Mouse (Mus musculus) limb, embryonic 14.5 days (tissue): Measurements from ENCODE around the gene Zfp94. TPM values are rescaled to one million over a fixed set of nuclear protein-coding genes. Genes with fewer than 3 reads are reported as not detected.

ENCODE experiments used
- ATAC-seq: fragments of 200-750 bp; cut with Nextera tagmentation; 2 replicates; pipeline ENCODE4 v1.8.0; 2017; ENCODE audit warnings: low read depth, moderate number of reproducible peaks, moderate TSS enrichment; ENCODE audit not compliant: low FRiP score
- DNase-seq: peaks from one replicate; pipeline ENCODE4 v3.0.0-alpha.2; 2015; ENCODE audit warnings: low spot score
- H3K27ac ChIP-seq: fragments of 300-500 bp; sonication (generic); replicated peaks from 2 replicates; pipeline ENCODE4 v1.5.1; 2014; ENCODE audit warnings: low read depth, mild to moderate bottlenecking, low read length, moderate library complexity, mixed read lengths
- H3K27me3 ChIP-seq: fragments of 300-500 bp; sonication (generic); 2 replicates; pipeline ENCODE4 v1.6.1; 2014; ENCODE audit warnings: low read length, mixed read lengths; ENCODE audit not compliant: control insufficient read depth, insufficient read depth
- H3K36me3 ChIP-seq: fragments of 300-500 bp; sonication (generic); 2 replicates; pipeline ENCODE4 v1.6.1; 2014; ENCODE audit warnings: mild to moderate bottlenecking, low read length, moderate library complexity, mixed read lengths; ENCODE audit not compliant: control insufficient read depth, insufficient read depth
- H3K4me1 ChIP-seq: fragments of 300-500 bp; sonication (generic); 2 replicates; pipeline ENCODE4 v1.6.1; 2014; ENCODE audit warnings: antibody characterized with exemption, low read length, mixed read lengths; ENCODE audit not compliant: control insufficient read depth, insufficient read depth
- H3K4me2 ChIP-seq: fragments of 300-500 bp; sonication (generic); replicated peaks from 2 replicates; pipeline ENCODE4 v1.6.1; 2014; ENCODE audit warnings: low read depth, mild to moderate bottlenecking, low read length, moderate library complexity; ENCODE audit not compliant: severe bottlenecking
- H3K4me3 ChIP-seq: fragments of 300-500 bp; sonication (generic); replicated peaks from 2 replicates; pipeline ENCODE4 v1.5.1; 2014; ENCODE audit warnings: low read length
- H3K9ac ChIP-seq: fragments of 300-500 bp; sonication (generic); 2 replicates; pipeline ENCODE4 v1.6.1; 2014; ENCODE audit warnings: mild to moderate bottlenecking, low read depth, low read length, moderate library complexity; ENCODE audit not compliant: severe bottlenecking
- H3K9me3 ChIP-seq: fragments of 300-500 bp; sonication (generic); 2 replicates; pipeline ENCODE4 v1.6.1; 2016; ENCODE audit warnings: low read length; ENCODE audit not compliant: control insufficient read depth
- POLR2A ChIP-seq: fragments of 200-500 bp; IDR thresholded peaks from 2 replicates; pipeline ENCODE4 v1.8.0; 2012; ENCODE audit warnings: inconsistent platforms, mild to moderate bottlenecking, moderate library complexity, borderline replicate concordance; ENCODE audit not compliant: insufficient read depth, insufficient read length; ENCODE audit errors: extremely low read depth
- WGBS: fragments of 180-500 bp; shearing (Covaris S2); extraction: QIAGEN DNeasy Blood & Tissue Kit; methylation state at CpG from one replicate; pipeline ENCODE4 v1.1.7; 2014; 5-methylcytosine and 5-hydroxymethylcytosine counted together
- polyA plus RNA-seq, 2 experiments: library from polyadenylated mRNA; depleted of rRNA in 1 of 2; stranded (reverse) in 1 of 2; unstranded in 1 of 2; fragments of >200 nt; fragmentation: Nextera tagmentation in 1 of 2; extraction: Ambion mirVana in 1 of 2; gene quantifications; 2 replicates each; pipeline versions ENCODE4 v1.2.1 to v1.2.3; 2012 to 2014

Zfp94 gene
- polyA plus RNA-seq, 2 experiments, result 12.6 to 13.8 TPM

DNA sequence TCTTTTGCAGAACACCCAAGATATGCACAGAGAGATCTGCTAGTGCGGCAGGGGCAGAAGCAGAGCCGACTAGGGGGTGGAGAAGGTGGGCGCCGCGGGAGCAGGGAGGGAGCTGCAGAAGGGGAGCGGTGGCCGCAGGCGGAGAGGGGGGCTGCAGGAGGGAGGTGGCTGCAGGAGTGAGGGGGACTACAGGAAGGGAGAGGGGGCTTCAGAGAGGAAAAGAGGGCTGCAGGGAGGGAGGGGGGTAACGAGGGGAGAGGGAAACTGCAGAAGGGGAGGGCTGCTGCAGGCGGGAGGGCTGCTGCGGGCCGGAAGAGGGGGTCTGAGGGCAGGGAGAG lies 17.9 kb downstream of the Zfp94 start:
- Histone ChIP-seq H3K9me3 (no peaks in the 10 kb centered on the region), H3K9ac (peak overlapping the region; percentile 73), H3K27me3 (no peaks in the 10 kb centered on the region), H3K4me2 (peak overlapping the region; percentile 85), H3K4me3 (peak overlapping the region; percentile 52), H3K27ac (peak overlapping the region; percentile 87), H3K36me3 (peaks cover 53% of the 10 kb centered on the region), H3K4me1 (peaks cover 13% of the 10 kb centered on the region)
- 1% methylated on average over 12 of the region's 12 CpGs for WGBS
- no peak for TF ChIP-seq POLR2A
- ATAC-seq, result peak; percentile 8; the same call in 1 of the 2 replicates
- no peak for DNase-seq

DNA sequence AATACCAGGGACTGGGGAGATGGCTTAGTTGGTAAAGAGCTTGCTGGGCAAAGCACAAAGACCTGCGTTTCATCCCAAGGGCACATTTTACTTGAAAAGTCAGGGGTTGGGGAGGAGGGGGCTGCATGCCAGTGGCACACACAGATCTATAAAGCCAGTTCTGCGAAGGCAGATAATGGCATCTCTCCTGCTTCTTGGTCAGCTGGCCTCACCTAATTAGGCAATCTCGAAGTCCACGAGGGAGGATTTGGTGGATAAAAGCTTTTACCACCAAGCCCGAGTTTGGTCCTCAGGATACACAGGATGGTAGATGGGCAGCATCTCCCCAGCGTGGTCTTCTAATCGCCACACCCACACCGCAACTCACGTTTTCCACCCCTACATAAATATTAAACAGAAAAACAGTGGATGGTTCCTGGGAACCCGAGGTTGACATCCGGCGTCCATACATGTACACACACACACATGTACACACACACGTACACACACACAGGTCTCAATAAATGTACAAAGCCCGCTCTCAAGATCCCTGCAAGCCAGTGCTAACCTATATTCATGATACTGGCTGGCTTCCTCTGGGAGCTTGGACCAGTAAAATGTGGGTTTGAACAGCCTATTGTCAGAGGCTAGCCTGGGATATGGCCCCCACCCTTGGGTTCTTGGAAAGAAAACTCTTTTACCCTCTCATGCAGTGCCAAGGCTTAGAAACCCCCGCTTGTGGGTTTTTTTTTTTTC lies 18.9 kb downstream of the Zfp94 start:
- no peaks in the 10 kb centered on the region for H3K9me3 ChIP-seq
- WGBS, result 86% methylated on average over 15 of the region's 15 CpGs
- peaks cover 13% of the 10 kb centered on the region for H3K4me1 ChIP-seq
- no peak overlapping the region for H3K9ac ChIP-seq
- no peak for ATAC-seq
- H3K4me3 ChIP-seq, result peak overlapping the region; percentile 52; the same call in 1 of the 2 replicates
- H3K27me3 ChIP-seq, result no peaks in the 10 kb centered on the region
- no peak for DNase-seq
- TF ChIP-seq POLR2A, result no peak
- peak overlapping the region; percentile 85 for H3K4me2 ChIP-seq
- peaks cover 53% of the 10 kb centered on the region for H3K36me3 ChIP-seq
- H3K27ac ChIP-seq, result no peak overlapping the region

GRCm38 (mm10) chr7:24296386-24296785 lies 20.1 kb downstream of the Zfp94 start:
- no peak for DNase-seq
- Histone ChIP-seq H3K4me1 (peaks cover 13% of the 10 kb centered on the region), H3K36me3 (peaks cover 56% of the 10 kb centered on the region), H3K4me2 (no peak overlapping the region), H3K4me3 (no peak overlapping the region), H3K27me3 (no peaks in the 10 kb centered on the region), H3K27ac (no peak overlapping the region), H3K9ac (no peak overlapping the region), H3K9me3 (no peaks in the 10 kb centered on the region; the same call in 1 of the 2 replicates)
- no peak for TF ChIP-seq POLR2A
- WGBS, result 92% methylated on average over 7 of the region's 7 CpGs
- no peak for ATAC-seq

GRCm38 (mm10) chr7:24295376-24295775 lies 21.1 kb downstream of the Zfp94 start:
- Histone ChIP-seq H3K27me3 (no peaks in the 10 kb centered on the region), H3K4me2 (no peak overlapping the region), H3K36me3 (peaks cover 66% of the 10 kb centered on the region), H3K4me3 (no peak overlapping the region), H3K4me1 (peaks cover 9% of the 10 kb centered on the region), H3K9me3 (no peaks in the 10 kb centered on the region; the same call in 1 of the 2 replicates), H3K9ac (no peak overlapping the region), H3K27ac (no peak overlapping the region)
- no peak for DNase-seq
- TF ChIP-seq POLR2A, result no peak
- whole genome bisulfite sequencing, result 96% methylated on average over 7 of the region's 7 CpGs
- ATAC-seq, result no peak

- TF ChIP-seq POLR2A, result no peak
- H3K4me2 ChIP-seq, result no peak overlapping the region
Measured at GRCm38 (mm10) chr7:24294763-24295162, 21.7 kb downstream of the Zfp94 start.

More at GRCm38 (mm10) chr7:24294763-24295162, 21.7 kb downstream of the Zfp94 start:
- Histone ChIP-seq H3K27me3 (no peaks in the 10 kb centered on the region), H3K4me1 (peaks cover 6% of the 10 kb centered on the region; the same call in 1 of the 2 replicates), H3K9ac (no peak overlapping the region), H3K36me3 (peaks cover 72% of the 10 kb centered on the region), H3K4me3 (no peak overlapping the region), H3K9me3 (peaks cover 3% of the 10 kb centered on the region), H3K27ac (no peak overlapping the region)
- ATAC-seq (no peak), DNase-seq (no peak)
- WGBS, result 93% methylated on average over 4 of the region's 4 CpGs
